Mouse (Mus musculus) testis, adult 2 months (tissue): ENCODE measurements at regions not wholly inside any gene's neighbourhood (a gene's known extent, or its start where the extent isn't known, plus 50 kb on each side); places are given as distances from the start of the nearest gene placed in this dataset.

Experiments
- CTCF ChIP-seq: fragments of 200-500 bp; IDR thresholded peaks from 2 replicates; pipeline ENCODE4 v1.5.1; 2012; ENCODE audit warnings: low read depth, mild to moderate bottlenecking, inconsistent platforms, low read length, moderate library complexity; ENCODE audit not compliant: control insufficient read depth, insufficient read depth, insufficient replicate concordance
- POLR2A ChIP-seq: fragments of 200-500 bp; IDR thresholded peaks from 2 replicates; pipeline ENCODE4 v1.6.1; 2012; ENCODE audit warnings: low read depth, mild to moderate bottlenecking, inconsistent platforms, low read length, moderate library complexity; ENCODE audit not compliant: control insufficient read depth

- TF ChIP-seq CTCF (no peak), POLR2A (no peak)
These were observed 202.7 kb downstream of the Cyp26b1 start for GRCm38 (mm10) chr6:84391016-84391415.
